Mouse (Mus musculus) midbrain, embryonic 12.5 days (tissue): ENCODE results near the gene Gm45717. TPM values are rescaled to one million over a fixed set of nuclear protein-coding genes. Genes with fewer than 3 reads are reported as not detected.

Source experiments
- ATAC-seq: fragments of 200-750 bp; cut with Nextera tagmentation; 2 replicates; pipeline ENCODE4 v1.8.0; 2017; ENCODE audit warnings: low read depth, moderate TSS enrichment, moderate library complexity; ENCODE audit not compliant: low FRiP score
- H3K27ac ChIP-seq: fragments of 300-500 bp; sonication (generic); replicated peaks from 2 replicates; pipeline ENCODE4 v1.5.1; 2016; ENCODE audit warnings: mild to moderate bottlenecking
- H3K27me3 ChIP-seq: fragments of 300-500 bp; sonication (generic); 2 replicates; pipeline ENCODE4 v1.6.1; 2016; ENCODE audit warnings: mild to moderate bottlenecking
- H3K36me3 ChIP-seq: fragments of 300-500 bp; sonication (generic); 2 replicates; pipeline ENCODE4 v1.6.1; 2016
- H3K4me1 ChIP-seq: fragments of 300-500 bp; sonication (generic); 2 replicates; pipeline ENCODE4 v1.6.1; 2016
- H3K4me2 ChIP-seq: fragments of 300-500 bp; sonication (generic); replicated peaks from 2 replicates; pipeline ENCODE4 v1.6.1; 2016; ENCODE audit warnings: mild to moderate bottlenecking, moderate library complexity
- H3K4me3 ChIP-seq: fragments of 300-500 bp; sonication (generic); 2 replicates; pipeline ENCODE4 v1.5.1; 2016; ENCODE audit warnings: mild to moderate bottlenecking
- H3K9ac ChIP-seq: fragments of 300-500 bp; sonication (generic); replicated peaks from 2 replicates; pipeline ENCODE4 v1.6.1; 2016; ENCODE audit warnings: mild to moderate bottlenecking, moderate library complexity
- H3K9me3 ChIP-seq: fragments of 300-500 bp; sonication (generic); 2 replicates; pipeline ENCODE4 v1.6.1; 2016; ENCODE audit warnings: mild to moderate bottlenecking
- WGBS: fragments of 180-500 bp; shearing (Covaris S2); methylation state at CpG from one replicate; pipeline ENCODE4 v1.1.7; 2016; 5-methylcytosine and 5-hydroxymethylcytosine counted together
- polyA plus RNA-seq: library from polyadenylated mRNA; unstranded; fragments of >200 nt; fragmentation: Nextera tagmentation; extraction: Ambion mirVana; gene quantifications from 2 replicates; pipeline ENCODE4 v1.2.1, GENCODE M21; 2016

Gm45717 gene
- polyA plus RNA-seq, 1 experiment from 2014 or later = not detected

- H3K4me1 ChIP-seq = peaks cover 19% of the 10 kb centered on the region
Measured at GRCm38 (mm10) chr7:140949824-140950530, 5.8 kb downstream of the Gm45717 start, which contains the start of gene Ifitm5. TSS of gene Ifitm5 (minus strand) at chr7:140950291.

GRCm38 (mm10) chr7:140949255-140949654, 6.5 kb downstream of the Gm45717 start:
- Histone ChIP-seq H3K27ac (no peak overlapping the region), H3K4me1 (peaks cover 15% of the 10 kb centered on the region), H3K4me2 (no peak overlapping the region), H3K36me3 (no peaks in the 10 kb centered on the region; the same call in none of the 2 replicates), H3K9me3 (no peaks in the 10 kb centered on the region), H3K27me3 (no peaks in the 10 kb centered on the region), H3K4me3 (no peak overlapping the region), H3K9ac (no peak overlapping the region)
- 90% methylated on average over 6 of the region's 6 CpGs for WGBS
- ATAC-seq = no peak

More at GRCm38 (mm10) chr7:140949824-140950530, 5.8 kb downstream of the Gm45717 start, which contains the start of gene Ifitm5:
- peak; percentile 35; the same call in 1 of the 2 replicates for ATAC-seq
- Histone ChIP-seq H3K4me2 (no peak within 1 kb of the TSS), H3K9me3 (no peaks in the 10 kb centered on the region), H3K4me3 (no peak within 1 kb of the TSS), H3K9ac (no peak within 1 kb of the TSS), H3K36me3 (no peaks in the 10 kb centered on the region; the same call in none of the 2 replicates), H3K27ac (no peak within 1 kb of the TSS), H3K27me3 (0 out of 2 replicates have a peak, but pooled peaks cover 4% of the 10 kb centered on the region)
- 84% methylated on average over 16 of the region's 16 CpGs for WGBS

- Histone ChIP-seq H3K4me3 (no peak overlapping the region), H3K27me3 (no peaks in the 10 kb centered on the region), H3K36me3 (no peaks in the 10 kb centered on the region; the same call in none of the 2 replicates), H3K27ac (no peak overlapping the region), H3K4me1 (peaks cover 15% of the 10 kb centered on the region), H3K9ac (no peak overlapping the region), H3K4me2 (no peak overlapping the region), H3K9me3 (no peaks in the 10 kb centered on the region)
- ATAC-seq = no peak
- 90% methylated on average over 8 of the region's 8 CpGs for WGBS
Measured at GRCm38 (mm10) chr7:140948161-140948560, 7.6 kb downstream of the Gm45717 start.

GRCm38 (mm10) chr7:140946980-140947379, 8.8 kb downstream of the Gm45717 start:
- Histone ChIP-seq H3K36me3 (no peaks in the 10 kb centered on the region; the same call in none of the 2 replicates), H3K4me2 (no peak overlapping the region), H3K4me1 (peaks cover 20% of the 10 kb centered on the region), H3K27ac (no peak overlapping the region), H3K9me3 (no peaks in the 10 kb centered on the region), H3K9ac (no peak overlapping the region), H3K27me3 (no peaks in the 10 kb centered on the region), H3K4me3 (no peak overlapping the region)
- 79% methylated on average over 7 of the region's 7 CpGs for WGBS
- no peak for ATAC-seq

- Histone ChIP-seq H3K27ac (no peak overlapping the region), H3K36me3 (no peaks in the 10 kb centered on the region; the same call in none of the 2 replicates), H3K4me1 (peaks cover 22% of the 10 kb centered on the region), H3K4me2 (no peak overlapping the region), H3K9ac (no peak overlapping the region), H3K4me3 (no peak overlapping the region), H3K9me3 (no peaks in the 10 kb centered on the region), H3K27me3 (no peaks in the 10 kb centered on the region)
- no peak for ATAC-seq
- WGBS = 92% methylated on average over 10 of the region's 10 CpGs
Measured at GRCm38 (mm10) chr7:140946311-140946710, 9.4 kb downstream of the Gm45717 start.

GRCm38 (mm10) chr7:140945247-140945646, 10.5 kb downstream of the Gm45717 start:
- Histone ChIP-seq H3K36me3 (no peaks in the 10 kb centered on the region; the same call in none of the 2 replicates), H3K4me3 (no peak overlapping the region), H3K4me2 (no peak overlapping the region), H3K27ac (no peak overlapping the region), H3K9me3 (no peaks in the 10 kb centered on the region), H3K4me1 (peaks cover 14% of the 10 kb centered on the region), H3K9ac (no peak overlapping the region), H3K27me3 (no peaks in the 10 kb centered on the region)
- no peak for ATAC-seq
- WGBS = 90% methylated on average over 5 of the region's 5 CpGs

GRCm38 (mm10) chr7:140944236-140944635, 11.5 kb downstream of the Gm45717 start:
- Histone ChIP-seq H3K4me1 (peaks cover 17% of the 10 kb centered on the region), H3K9ac (no peak overlapping the region), H3K27ac (no peak overlapping the region), H3K9me3 (no peaks in the 10 kb centered on the region), H3K36me3 (no peaks in the 10 kb centered on the region; the same call in none of the 2 replicates), H3K4me2 (no peak overlapping the region), H3K4me3 (no peak overlapping the region), H3K27me3 (no peaks in the 10 kb centered on the region)
- WGBS = 93% methylated on average over 7 of the region's 7 CpGs
- no peak for ATAC-seq

GRCm38 (mm10) chr7:140943356-140943755, 12.4 kb downstream of the Gm45717 start:
- WGBS = 90% methylated on average over 4 of the region's 4 CpGs
- H3K27ac ChIP-seq = no peak overlapping the region
- no peaks in the 10 kb centered on the region for H3K27me3 ChIP-seq
- ATAC-seq = no peak
- H3K9me3 ChIP-seq = no peaks in the 10 kb centered on the region
- H3K4me3 ChIP-seq = no peak overlapping the region
- no peak overlapping the region for H3K9ac ChIP-seq
- H3K36me3 ChIP-seq = no peaks in the 10 kb centered on the region; the same call in none of the 2 replicates
- no peak overlapping the region for H3K4me2 ChIP-seq
- H3K4me1 ChIP-seq = peaks cover 17% of the 10 kb centered on the region

- Histone ChIP-seq H3K4me2 (no peak overlapping the region), H3K9ac (no peak overlapping the region), H3K4me3 (no peak overlapping the region), H3K36me3 (no peaks in the 10 kb centered on the region; the same call in none of the 2 replicates), H3K27me3 (0 out of 2 replicates have a peak, but pooled peaks cover 1% of the 10 kb centered on the region), H3K4me1 (peaks cover 17% of the 10 kb centered on the region), H3K9me3 (no peaks in the 10 kb centered on the region), H3K27ac (no peak overlapping the region)
- ATAC-seq = no peak
- WGBS = 90% methylated on average over 10 of the region's 10 CpGs
Measured at GRCm38 (mm10) chr7:140942811-140943210, 12.9 kb downstream of the Gm45717 start.

GRCm38 (mm10) chr7:140942341-140942740, 13.4 kb downstream of the Gm45717 start:
- Histone ChIP-seq H3K9me3 (no peaks in the 10 kb centered on the region), H3K36me3 (no peaks in the 10 kb centered on the region; the same call in none of the 2 replicates), H3K4me2 (peak overlapping the region; percentile 61), H3K4me1 (peaks cover 17% of the 10 kb centered on the region), H3K27ac (no peak overlapping the region), H3K9ac (peak overlapping the region; percentile 67), H3K27me3 (0 out of 2 replicates have a peak, but pooled peaks cover 4% of the 10 kb centered on the region), H3K4me3 (peak overlapping the region; percentile 54)
- ATAC-seq = peak; percentile 11; the same call in 1 of the 2 replicates
- 64% methylated on average over 9 of the region's 9 CpGs for WGBS

- 4% methylated on average over 33 of the region's 33 CpGs for WGBS
- Histone ChIP-seq H3K27ac (0 out of 2 replicates have a peak within 1 kb of the TSS, but pooled peaks have one; percentile 25), H3K4me1 (peaks cover 17% of the 10 kb centered on the region), H3K4me3 (peak within 1 kb of the TSS; percentile 54), H3K9ac (peak within 1 kb of the TSS; percentile 67), H3K36me3 (no peaks in the 10 kb centered on the region; the same call in 1 of the 2 replicates), H3K4me2 (peak within 1 kb of the TSS; percentile 61), H3K27me3 (0 out of 2 replicates have a peak, but pooled peaks cover 4% of the 10 kb centered on the region), H3K9me3 (no peaks in the 10 kb centered on the region)
- peak; percentile 87 for ATAC-seq
Measured at GRCm38 (mm10) chr7:140941222-140942051, 14.3 kb downstream of the Gm45717 start, which contains the start of gene Pgghg. TSS of gene Pgghg (plus strand) at chr7:140941391.
